Mouse (Mus musculus) cerebellum, adult (tissue): ENCODE data around the gene Olfr1420.
A peak's percentile ranks its signal among the peaks of the same experiment; 100 is the strongest.
"Not testable (repeated sequence)": the region's sequence is repeated elsewhere in the genome, so short reads cannot be mapped to it uniquely, and the experiment has no call there.

ENCODE experiments used
- ATAC-seq: cut with Nextera tagmentation; 2 replicates; pipeline ENCODE4 v1.9.2; 2017; ENCODE audit warnings: mild to moderate bottlenecking, moderate library complexity, mixed read lengths; ENCODE audit not compliant: insufficient number of reproducible peaks, low FRiP score, low TSS enrichment

The Olfr1420 gene

DNA sequence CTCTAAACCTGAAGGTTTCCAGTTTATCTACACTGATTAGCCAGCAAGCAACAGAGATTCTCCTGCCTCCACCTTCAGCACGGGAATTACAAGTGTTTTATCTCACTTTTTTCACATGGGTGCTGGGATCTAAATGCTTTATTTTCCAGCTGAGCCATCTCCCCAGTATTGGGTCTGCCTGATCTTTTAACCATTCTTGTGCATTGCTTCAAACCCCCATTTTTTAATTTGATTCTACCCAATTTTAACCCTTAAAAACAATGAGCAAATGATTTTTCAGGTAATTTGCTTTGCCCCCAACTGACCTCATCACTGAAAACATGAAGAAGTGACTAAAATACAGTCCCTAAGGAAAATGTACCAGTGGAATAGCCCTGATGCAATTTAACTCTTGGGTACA lies at the start of gene Olfr1420:
Olfr1420 (plus strand) TSS at position 301 of the 400 bp plus-strand sequence.
- ATAC-seq: no peak

DNA sequence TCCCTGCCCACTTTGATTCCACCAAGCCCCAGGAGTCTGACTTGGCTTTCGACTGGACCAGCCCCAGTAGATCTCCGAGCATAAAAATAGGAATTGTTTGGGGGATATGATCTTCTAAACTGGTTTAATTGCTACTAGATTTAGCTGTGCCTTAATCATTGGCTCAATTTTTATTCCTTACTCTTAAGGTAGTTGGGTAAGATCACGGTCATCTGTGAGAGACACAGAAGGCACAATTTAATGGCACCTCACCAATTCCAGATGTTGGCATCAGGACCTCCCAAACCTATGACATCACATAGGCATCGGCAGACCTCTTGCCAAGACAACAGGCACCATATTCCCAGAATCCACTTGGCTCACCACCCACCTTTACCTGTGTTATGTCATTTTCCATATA lies 47.2 kb upstream of the Olfr1420 start, which contains the start of gene Olfr1417:
Olfr1417 (minus strand) TSS at position 101 of the 400 bp plus-strand sequence.
- ATAC-seq: no peak

DNA sequence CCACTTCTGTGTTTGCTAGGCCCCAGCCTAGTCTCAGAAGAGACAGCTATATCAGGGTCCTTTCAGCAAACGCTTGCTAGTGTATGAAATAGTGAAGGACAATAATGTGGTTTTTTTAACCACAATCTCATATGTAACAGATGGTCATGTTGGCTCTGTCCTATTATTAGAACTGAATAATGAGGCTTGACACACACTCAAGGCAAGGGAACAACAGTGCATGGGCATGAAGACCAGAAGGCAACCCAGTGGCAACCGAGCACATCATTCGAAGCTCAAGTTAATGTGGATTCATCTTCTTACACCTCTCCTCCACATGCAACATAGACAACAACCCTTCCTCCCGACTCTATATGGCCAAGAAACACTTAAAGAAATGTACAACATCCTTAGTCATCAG lies 40.0 kb upstream of the Olfr1420 start:
- ATAC-seq: no peak

DNA sequence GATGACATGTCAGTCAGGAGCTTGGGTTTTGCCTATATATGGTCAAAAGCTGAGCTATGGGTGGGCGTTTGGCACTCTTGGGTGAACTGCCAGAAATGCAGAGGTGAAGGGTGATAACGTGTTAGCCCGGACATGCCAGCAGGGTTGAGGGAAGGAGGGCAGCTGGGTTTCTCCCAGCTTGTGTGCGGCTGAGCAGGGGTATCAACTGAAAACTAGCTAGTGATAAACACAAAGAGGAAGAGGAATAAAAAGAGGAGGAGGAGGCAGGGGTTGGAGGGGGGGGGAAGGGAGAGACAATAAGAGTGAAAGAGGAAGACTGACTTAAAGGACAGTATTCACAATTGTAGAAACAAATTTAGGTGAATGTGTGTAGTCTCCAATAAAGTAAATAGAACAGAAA lies 33.7 kb upstream of the Olfr1420 start:
- ATAC-seq: no peak

DNA sequence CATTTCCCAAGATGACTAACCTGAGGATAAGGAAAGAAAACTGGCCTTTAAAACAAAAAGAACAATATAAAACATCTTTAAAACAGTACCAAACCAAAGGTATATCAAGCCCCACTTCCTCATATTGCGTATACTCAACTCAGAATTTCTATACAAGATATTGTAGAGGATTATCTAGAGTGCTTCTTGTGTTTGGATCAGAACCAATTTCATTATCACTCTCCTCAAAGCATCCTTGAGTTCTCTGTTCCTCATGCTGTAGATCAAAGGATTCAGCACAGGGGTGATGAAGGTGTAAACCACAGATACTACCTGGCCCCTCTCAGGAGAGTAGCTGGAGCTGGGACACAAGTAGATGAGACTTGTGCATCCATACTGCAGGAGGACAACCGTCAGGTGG lies 31.5 kb upstream of the Olfr1420 start:
- ATAC-seq: no peak

- ATAC-seq: no peak
Observed at GRCm38 (mm10) chr19:11856506-11856905, 29.9 kb upstream of the Olfr1420 start.

DNA sequence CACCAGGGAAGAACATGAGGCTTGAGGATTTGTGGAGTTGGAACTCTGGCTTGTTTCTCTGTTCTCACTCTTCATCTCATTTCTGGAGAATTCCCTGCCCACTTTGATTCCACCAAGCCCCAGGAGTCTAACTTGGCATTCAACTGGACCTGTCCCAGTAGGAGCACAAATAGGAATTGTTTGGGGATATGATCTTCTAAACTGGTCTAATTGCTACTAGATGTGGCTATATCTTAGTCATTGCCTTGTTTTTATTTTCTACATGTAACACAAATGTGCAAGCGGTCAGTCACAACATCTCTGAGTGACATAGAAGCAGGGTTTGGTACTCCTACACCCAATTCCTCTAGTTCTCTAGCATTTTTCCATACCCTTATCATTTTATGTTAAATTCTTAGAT lies 25.4 kb upstream of the Olfr1420 start, which contains the start of gene Olfr1418:
Olfr1418 (minus strand) TSS at position 101 of the 400 bp plus-strand sequence.
- ATAC-seq: no peak

DNA sequence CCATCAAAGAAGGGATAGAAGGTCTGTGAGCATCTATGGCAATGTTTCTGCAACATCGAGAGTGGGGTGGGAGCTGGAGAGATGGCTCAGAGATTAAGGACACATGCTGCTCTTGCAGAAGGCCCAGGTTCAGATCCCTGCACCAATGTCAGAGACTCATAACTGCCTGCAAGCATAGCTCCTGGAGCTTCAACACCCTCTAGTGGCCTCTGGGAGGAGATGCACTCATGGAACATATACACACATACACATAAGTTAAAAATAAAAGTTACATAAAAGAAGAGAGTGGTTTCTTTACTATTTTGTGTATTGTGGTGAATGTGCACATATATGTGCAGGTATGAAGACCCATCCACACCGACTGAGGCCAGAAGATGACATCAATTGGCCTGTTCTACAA lies 18.5 kb upstream of the Olfr1420 start:
- no peak for ATAC-seq

DNA sequence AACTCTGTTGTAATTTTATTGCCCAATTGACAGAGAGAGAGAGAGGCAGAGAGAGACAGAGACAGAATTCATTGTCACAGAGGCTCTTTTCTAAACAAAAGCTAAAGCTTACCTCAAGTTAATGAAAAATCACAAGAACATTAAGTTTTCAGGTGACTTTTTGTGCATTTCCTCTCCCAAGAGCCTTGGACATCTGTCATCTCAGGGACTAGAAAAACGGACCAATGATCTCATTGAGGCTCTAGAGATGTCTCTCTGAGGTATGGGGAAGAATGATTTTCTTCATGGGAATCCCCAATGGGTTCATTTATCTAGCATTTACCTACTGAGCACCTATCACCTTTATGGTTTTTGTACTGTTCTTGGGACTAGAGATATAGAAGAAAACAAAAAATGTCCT lies 11.4 kb upstream of the Olfr1420 start, which contains the start of gene Olfr1419:
Olfr1419 (minus strand) TSS at position 101 of the 400 bp plus-strand sequence.
- ATAC-seq: no peak

GRCm38 (mm10) chr19:11878404-11878803 lies 8.0 kb upstream of the Olfr1420 start:
- ATAC-seq: peak; percentile 45; the same call in 1 of the 2 replicates

DNA sequence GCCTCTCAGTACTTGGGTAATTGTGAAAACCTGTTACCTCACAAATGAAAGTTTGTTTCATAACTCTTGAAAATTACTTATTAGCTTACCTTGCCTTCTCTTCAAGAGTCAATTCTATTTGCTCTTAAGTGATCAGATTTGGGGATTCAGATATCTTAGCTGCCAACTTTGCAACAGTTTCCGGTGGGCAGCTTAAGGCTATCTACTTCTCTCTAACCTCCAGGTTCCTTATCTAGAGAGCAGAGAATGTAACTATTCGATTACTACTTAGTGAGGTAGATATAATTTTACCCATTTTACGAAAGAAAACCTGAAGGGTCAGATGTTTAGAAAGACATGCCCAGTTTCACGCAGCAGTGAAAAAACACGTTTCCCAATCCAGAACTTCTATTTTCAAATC lies 24.7 kb downstream of the Olfr1420 start:
- no peak for ATAC-seq

DNA sequence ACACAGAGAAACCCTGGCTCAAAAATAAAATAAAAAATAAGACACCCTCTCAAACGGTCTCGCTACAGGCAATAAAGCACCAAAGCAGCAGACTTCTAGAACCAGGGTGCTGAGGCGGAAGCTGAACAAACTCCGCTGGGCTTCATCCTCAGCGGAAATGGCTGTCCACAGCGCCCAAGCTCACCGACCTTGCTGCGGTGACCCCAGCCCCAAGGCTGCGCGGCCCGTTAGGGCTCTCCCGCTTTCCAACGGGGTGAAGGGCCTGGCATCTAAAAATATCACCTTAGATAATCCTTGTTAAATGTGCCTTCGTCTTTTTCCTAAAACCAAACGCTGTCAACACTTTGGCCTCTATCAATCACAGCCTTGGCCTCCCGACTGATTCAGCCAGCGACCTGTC lies 25.2 kb downstream of the Olfr1420 start:
- ATAC-seq: peak; percentile 17; the same call in 1 of the 2 replicates

DNA sequence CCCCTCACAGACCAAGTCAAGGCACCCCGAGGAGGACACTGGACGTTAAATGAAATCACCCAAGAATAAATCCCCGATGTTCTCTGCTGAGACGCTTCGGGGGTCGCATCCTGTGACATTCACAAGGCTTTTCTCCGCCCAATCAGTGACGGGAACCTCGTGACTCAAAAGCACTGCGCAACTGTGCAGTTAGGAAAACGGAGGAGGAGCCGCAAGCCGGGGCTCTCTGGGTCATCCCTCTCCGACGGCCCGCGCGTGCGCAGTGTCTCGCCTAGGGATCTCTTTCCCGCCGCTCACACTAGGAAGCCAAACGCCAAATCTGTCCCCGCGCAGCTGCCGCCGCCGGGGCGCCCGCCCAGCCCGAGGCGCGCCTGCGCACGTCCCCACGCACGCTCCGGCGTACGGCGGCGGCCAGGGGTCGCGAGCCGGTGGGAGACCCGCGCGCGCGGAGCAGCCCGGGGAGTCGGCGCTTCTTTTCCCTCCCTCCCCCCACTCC lies 25.7 kb downstream of the Olfr1420 start, which contains the start of gene Patl1:
Patl1 (plus strand) TSS at position 363 of the 496 bp plus-strand sequence.
- peak; percentile 97 for ATAC-seq

DNA sequence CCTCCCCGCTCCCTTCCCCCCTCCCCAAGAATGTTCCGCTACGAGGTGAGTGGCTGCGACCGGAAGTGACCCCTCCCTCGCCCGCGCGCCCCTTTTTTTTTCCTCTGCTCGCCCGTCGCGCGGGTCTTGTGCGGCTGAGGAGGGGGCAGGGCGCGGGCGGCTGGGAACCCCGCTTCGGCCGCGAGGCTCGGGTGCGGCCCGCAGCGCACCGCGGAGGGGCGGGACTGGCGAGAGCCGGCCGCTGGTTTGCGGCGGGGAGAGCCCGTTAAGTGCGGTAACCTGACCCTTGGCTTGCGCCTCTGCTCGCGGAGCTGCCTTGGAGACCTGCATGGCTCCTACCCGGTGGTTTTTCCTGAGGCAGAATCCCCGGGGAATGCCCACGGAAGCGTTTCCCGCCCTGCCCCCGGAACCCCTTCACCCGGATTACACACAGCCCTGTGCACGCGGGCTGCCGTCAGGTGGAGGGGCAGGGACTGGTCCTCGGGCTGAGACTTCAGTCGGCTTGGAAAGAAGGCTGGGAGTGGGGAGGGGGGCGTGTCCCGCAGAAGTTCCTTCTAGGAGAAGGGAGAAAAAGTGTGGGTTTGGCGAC lies 26.3 kb downstream of the Olfr1420 start:
- peak; percentile 34; the same call in 1 of the 2 replicates for ATAC-seq

DNA sequence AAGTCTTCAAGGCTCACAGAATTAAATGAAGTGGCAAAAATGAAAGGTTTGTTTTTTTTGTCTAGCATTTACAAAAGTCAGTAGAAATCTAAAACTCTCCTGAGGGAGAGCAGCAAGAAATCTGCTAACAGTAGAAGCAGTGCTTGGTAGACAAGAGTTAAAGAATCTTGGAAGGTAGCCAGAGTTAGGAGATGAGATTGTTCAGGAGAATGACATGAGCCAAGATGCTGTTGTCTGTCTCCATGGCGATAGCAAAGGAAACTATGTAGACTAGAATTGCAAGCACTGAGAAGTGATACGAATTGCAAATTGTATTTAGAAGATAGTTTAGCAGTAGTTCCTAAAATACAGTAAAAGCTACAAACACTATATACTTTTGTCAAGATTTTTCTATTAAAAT lies 29.4 kb downstream of the Olfr1420 start:
- ATAC-seq: no peak

DNA sequence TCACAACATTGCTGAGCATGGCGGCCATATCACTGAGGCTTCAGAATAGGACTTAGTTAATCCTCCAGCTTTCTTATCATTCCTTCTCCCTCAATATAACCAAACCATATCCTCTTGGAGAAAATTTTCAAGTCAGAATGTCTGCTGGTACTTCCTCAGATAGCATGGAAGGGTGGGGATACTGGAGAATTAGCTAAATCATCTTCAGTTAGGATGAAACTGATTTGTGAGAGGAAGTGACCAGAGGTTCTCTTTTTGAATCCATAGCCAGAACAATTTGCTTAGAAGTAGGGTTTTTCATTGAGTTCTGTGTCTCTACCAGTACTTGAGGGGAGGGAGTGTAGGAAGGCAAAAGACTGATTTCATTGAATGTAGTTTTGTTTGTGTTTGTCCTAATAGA lies 35.7 kb downstream of the Olfr1420 start:
- no peak for ATAC-seq

- not testable (repeated sequence) for ATAC-seq
Observed at GRCm38 (mm10) chr19:11922515-11922914, 36.1 kb downstream of the Olfr1420 start.

- ATAC-seq: no peak
Observed at GRCm38 (mm10) chr19:11926380-11926779, 40.0 kb downstream of the Olfr1420 start.

- ATAC-seq: no peak
Observed at GRCm38 (mm10) chr19:11928025-11928748, 41.8 kb downstream of the Olfr1420 start.

- not testable (repeated sequence) for ATAC-seq
Observed at GRCm38 (mm10) chr19:11946460-11946859, 60.1 kb downstream of the Olfr1420 start.
